Mouse (Mus musculus): ENCODE measurements at regions not wholly inside any gene's neighbourhood (a gene's known extent, or its start where the extent isn't known, plus 50 kb on each side); places are given as distances from the start of the nearest gene placed in this dataset.

DNA sequence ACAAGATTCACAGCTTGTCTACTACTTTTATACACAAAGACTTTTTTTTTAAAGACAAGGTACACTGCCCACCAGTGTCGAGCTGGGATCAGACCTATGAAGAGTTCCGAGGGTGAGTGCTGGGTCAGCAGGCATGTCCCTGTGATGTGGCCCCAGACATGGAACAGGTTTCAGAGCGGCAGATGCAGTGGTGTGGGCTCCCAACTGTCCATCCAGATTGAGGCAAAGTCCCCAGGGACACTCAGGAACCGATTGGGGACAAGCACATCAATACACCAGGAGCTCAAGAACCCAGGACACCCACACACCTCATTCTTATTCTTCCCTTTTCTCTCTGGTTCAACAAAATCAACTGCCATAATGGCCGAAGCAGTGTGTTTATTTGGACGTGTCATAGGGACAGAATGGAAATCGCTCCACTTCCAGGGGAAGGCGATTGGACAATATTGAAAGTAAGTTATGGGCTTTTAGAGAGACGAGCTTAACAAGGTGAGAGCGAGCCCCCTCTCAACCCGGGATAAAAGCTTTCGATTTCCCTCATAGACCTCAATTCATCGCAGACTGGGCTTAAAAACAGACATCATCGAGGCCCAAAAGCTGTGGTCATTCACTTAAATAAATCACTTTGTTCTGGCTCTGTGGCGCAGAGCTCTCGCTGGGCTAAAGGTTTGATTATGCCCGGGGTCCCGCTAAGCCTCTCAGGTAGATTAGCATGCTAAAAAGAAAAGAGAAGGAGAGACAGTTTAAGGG lies 127.6 kb upstream of the Zdhhc25 start:
- no peak for DNase-seq (ENCODE audit: low read depth)

DNA sequence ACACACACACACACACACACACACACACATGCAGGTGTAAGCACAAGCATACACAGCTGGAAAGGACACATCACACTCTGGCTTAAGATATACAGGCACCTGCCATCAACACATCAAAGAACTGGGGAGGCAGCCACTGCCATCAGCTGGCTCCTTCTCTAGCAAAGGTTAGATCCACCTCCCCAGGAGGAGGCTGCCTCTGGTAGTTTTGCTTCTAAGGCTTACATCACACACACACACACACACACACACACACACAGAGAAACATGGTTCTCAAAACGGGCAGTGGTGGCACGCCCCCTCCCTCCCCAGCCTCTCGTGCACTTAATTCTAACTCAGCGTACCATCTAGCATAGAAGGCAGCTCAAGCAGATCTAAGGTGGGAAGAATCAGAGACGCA lies 126.9 kb upstream of the Zdhhc25 start:
- no peak for DNase-seq (ENCODE audit: low read depth)

DNA sequence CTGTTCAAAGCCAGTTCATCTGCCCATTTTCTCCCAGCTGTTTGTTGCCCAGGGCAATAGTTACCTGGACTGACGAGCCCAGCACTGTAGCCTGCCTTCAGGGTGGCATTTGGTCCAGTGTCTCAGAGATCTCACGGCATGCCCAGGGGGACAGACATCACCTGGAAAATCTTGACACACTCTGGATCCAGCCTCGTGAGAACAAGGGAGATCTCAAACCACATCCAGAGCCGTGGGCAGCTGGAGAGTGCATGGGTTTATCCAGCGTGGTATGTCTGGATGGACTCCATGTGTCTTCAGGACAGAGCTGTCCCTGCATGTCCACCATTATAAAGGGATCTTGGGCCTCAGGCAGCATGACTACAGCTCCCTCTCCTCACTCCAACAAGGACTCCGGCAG lies 116.6 kb upstream of the Zdhhc25 start:
- no peak for DNase-seq (ENCODE audit: low read depth)

DNA sequence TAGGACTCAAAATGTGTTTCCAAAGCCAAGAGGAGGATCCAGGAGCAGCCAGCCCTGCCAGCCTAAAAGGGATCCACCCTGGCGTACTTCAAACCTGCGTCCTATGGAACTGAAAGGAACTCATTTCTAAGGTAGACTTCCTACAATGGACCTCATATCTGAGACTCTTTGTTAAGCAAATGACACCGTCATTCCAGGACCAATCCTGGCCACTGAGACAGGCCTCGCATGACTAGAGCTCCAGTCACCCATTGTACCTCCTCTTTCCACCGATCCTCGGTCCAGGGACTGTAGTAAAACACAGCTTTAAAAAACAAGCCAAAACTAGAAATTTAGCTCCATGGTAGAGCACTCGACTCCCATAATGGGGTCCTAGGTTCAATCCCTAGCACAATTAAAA lies 110.4 kb upstream of the Zdhhc25 start:
- no peak for DNase-seq (ENCODE audit: low read depth)

DNA sequence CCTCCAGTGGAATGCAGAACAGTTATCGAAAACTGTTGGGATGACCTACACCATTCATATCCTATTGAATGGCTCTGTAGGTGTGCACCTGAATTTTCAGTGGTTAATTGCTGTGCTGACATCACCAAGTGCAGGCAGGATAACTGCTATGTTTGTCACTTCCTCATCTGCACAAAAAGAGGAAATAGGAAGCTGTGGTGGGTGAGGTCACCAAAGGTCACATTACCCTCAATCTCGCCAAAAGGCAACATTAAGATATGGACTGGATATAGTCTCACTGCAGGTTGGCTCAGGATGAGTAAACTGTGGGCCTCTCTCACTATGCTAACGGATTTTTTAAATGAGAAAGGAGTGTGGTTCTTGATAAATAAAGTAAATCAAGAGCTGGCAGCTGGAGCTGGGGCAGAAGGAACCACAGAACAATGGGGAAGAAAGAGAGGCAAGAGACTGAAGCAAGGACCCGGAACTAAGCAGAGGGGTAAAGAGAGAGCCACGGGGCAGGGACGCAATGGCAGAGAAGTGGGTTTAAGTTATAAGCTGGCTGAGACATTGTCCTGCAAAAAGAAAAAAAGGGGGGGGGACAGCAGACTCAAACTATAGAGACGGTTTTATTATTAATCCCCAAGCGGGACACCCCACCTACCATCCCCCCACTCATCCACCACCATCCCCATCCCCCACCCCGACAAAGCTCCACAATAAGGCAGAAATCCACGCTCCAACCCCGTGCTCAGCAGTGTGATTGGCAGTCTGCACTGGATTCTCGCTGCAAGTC lies 109.6 kb upstream of the Zdhhc25 start:
- no peak for DNase-seq (ENCODE audit: low read depth)

DNA sequence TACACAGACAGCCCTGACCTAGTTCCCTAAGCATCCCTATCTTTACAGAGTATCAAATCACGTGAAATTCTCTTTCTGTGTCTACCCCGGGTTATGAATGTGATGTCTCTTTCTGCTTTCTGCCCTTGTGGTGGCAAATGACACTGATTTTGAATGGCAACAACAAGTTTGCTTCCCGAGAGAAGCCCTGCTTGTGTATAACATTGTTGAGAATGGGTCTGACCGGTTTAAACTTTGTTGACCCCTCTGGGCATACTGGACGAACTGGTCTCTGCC lies 109.1 kb upstream of the Zdhhc25 start:
- no peak for DNase-seq (ENCODE audit: low read depth)

DNA sequence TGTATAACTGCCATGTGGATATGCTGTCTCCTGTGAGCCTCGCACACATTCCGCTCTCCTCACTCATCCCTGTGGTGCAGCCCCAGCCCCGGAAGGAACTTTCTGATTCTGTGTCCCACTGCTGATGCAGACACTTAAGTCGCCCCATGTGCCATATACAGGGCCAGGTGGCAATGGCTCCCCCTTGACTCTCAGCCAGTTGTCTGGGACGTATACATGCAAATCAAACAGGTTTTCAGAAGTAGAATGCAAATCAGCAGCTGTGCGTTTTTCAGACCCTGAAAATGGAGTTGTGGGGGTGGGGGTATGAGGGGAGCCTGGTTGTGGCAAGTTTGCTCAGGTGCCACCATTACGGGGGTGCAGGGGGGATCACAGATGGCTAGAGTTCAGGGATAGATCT lies 102.1 kb upstream of the Zdhhc25 start:
- DNase-seq (ENCODE audit: low read depth) = no peak

DNA sequence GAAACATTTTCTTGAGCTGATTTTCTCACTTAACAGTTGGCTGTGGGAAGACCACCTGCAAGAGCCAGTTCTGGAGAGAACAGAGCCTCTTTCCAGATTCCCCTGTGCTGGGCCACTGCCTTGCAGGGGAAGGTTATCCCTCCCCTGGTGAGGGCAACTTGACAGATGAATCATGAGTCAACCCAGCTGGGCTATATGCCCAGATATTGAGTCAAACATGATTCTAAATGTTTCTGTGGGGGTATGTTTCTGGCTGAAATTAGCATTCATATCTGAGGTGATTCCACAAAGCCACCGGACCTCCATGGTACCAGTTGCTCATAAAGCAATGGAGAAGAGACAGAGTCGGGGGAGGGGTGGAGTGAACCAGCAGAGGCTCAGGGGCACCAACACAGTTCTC lies 97.8 kb upstream of the Zdhhc25 start:
- no peak for DNase-seq (ENCODE audit: low read depth)

DNA sequence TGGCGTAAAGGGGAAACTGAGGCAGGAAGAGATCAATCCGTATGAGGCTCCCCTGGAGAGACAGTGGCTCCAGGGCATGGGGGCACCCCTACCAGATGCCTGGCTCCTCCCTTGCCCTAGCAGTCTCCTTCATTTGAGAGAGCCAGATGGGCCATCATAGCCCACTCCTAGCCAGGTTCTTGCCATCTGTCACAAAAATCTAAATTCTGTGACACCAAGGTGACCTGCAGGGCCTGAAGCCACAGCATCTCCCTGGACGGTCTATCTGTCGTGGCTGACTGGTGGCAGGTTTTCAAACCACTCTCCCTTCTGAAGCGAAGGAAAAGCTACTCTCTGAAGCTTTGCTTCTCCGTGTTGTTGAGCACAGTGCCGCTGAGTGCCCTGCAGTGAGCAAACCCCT lies 96.2 kb upstream of the Zdhhc25 start:
- DNase-seq (ENCODE audit: low read depth) = no peak

DNA sequence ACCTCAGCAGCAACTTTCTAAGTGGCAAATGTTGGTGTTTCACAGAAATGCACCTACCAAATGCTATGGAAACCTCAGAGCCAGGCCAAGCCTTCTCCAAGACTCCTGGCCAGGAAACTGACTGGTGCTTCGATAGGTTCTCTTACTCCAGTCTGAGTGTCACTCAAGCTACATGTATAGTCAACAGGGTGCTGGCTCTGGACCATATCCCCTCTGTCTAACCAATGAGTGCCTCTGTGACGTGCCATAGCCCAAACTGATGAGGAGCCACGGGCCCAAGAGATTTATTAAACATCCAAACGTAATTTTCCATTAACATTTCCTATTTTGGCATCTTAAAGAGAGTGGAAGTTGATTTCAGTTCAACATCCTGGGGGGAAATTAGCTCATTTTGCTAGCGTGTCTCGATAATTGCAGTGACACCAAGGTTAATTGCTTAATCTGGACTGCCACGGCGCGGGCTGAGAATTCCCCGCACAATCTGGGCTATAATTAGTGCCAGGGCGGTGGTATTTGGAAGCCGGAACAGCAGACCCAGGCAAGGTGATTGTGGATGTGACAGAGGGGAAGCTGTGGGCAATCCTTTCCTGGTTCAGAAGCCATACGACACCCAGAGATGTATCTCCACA lies 94.5 kb upstream of the Zdhhc25 start:
- no peak for DNase-seq (ENCODE audit: low read depth)

DNA sequence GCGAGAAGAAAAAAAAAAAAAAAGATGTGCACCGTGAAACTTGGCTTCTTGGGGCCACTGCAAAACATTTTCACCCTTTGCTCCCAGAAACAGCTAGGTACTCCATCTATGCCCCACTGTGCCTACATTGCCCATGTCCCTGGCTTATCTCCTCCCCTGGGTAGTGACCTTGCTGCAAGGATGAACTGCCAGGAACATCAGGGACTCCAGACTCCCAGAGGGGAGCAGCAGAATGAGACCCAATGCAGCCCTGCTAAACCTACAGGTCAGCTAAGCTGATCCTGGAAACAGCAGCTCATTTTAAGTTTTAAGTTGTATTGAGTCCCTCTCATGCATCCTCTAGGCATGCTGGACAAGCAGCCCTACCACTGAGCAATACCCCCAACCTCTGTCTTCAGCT lies 92.2 kb upstream of the Zdhhc25 start:
- DNase-seq (ENCODE audit: low read depth) = no peak

DNA sequence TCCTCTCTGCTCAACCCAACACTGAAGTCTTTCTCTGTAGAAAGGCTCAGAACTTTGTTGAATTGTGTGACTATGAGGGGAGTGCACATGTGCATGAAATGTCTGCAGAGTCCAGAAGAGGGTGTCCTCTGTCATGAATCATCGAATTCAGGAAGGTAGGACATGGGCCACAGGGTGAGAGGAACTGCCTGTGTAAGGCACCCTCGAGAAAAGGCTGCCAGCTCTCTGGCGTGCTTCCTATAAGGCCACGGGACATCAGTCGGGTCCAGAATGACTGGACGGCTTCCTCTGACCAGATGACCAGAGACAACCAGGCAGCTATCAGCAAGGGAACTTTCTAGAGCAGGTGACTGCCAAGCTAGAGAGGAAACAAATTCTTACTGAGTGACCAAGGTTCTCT lies 91.1 kb upstream of the Zdhhc25 start:
- no peak for DNase-seq (ENCODE audit: low read depth)

DNA sequence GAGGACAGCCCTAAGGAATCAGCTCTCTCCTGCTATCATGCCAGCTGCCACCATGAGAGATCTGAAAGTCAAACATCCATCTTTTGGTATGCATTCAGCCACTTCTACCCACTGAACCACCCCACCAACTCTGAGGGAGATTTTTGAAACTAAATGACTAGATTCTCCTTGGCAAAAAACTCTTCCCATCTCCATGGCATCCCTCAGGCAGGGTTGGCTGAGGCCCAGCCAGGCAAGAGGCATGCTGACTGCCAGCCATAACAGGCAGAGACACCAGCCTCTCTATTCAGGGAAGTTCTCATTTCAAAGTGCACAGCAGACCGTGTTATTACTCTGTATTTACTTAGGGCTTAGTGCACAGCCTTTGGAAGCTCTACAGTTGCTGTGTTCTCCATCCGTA lies 90.5 kb upstream of the Zdhhc25 start:
- DNase-seq (ENCODE audit: low read depth) = no peak

DNA sequence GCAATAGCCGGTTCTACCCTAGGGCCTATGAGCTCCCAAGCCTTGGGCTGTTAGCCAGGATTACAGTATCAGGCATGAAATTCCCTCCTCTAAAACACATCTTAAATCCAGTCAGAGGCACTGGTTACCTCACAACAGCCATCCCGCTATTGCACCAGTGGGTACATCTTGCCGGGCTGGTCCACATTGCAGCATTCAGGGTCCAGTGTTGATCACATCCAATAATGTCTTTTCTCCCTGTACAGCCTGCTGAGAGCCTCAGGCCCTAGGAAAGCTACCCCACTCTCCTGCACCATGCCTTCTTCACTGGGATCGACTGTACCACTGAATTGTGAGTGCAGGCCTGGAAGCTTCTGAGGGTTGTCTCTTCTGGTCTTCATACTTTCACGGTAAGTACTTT lies 86.0 kb upstream of the Zdhhc25 start:
- DNase-seq (ENCODE audit: low read depth) = no peak

DNA sequence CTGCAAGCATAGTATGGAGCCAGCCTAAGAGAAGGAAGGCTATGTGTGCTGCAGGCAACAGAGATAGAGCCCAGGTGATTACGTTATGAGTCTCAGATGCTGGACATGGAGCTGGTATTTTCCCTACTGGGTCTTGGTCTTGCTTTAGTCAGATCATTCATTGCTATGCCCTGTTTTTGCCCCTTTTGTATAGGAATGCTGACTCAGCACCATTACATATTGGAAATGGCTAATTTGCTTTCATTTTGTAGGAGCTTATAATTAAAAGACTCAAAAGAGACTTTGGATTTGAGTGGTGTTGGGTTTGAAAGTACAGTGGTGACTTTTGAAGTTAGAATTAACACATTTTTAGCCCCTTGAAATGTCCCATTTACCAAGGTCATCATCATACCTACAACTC lies 68.9 kb upstream of the Zdhhc25 start:
- no peak for DNase-seq (ENCODE audit: low read depth)

DNA sequence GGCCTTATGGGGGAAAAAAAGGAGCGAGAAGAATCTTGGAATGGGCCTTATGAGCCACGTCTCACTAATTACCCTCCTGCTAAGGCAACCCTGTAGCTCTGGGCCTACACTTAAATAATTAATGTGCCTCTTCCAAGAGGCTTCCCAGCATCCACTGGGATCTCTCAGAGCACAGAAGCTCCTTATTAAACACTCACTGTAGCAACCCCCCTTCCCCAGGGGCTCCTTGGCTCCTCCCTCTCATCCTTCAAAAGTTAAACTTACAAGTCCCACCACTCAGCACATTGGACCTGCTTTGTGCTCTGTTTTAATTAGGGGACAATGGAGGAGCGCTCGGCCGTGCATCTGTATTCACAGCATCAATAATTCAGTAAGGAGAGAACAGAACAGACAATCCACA lies 68.1 kb upstream of the Zdhhc25 start:
- DNase-seq (ENCODE audit: low read depth) = no peak

DNA sequence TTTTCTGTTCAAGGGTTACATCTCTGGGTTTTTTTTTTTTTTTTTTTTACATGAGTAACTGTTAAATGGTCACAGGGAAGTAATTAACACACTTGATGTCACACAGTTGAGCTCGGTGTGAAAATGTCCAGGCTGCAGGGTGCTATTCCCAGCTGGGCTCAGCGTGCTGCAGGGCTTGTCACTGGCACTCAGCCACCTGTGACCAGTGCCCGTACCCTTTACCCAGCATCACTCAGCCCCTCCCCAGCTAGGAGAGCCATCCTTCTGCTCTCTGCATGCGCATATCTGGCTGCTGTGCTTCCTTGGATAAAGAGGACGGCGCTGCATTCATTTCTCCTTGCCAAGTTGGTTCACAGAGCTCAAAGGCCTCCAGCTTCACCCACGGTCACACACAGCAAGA lies 66.7 kb upstream of the Zdhhc25 start:
- DNase-seq (ENCODE audit: low read depth) = no peak

DNA sequence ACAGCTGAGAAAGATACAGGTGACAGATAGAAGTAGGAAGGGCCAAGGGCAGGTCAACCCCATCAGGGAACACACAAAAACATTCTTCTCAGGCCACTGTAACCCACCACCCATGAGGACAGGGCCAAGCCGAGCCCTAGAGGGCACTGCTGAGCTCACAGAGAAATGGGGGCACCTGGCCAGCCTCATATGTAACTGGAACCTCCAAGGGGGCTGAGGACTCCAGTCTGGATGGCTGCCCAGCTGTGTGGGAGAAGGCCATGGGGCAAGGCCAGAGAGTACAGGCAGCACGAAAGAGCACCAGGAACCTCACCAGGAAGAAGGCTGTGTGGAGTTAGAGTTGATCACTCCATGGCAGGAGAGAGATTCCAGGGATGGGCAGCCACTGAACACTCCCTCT lies 64.6 kb upstream of the Zdhhc25 start:
- no peak for DNase-seq (ENCODE audit: low read depth)

DNA sequence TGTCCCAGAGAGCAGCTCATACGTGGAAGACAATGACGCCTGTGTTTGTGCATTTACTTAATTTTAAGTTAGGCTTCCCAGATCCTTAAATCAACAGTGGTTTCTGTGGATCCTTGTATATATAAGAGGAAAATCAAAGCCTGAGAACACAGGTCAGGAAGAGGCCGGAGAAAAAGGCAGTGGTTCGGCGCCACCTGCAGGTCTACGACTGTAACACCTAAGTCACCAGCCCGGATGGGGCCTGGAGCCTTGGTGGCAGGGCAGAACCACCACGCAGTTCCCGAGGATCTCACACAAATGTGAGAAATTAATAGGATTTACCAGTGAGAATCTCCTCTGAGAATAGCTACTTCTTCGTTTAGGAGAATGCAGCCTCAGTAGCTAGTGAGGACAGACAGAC lies 62.9 kb upstream of the Zdhhc25 start:
- DNase-seq (ENCODE audit: low read depth) = no peak

DNA sequence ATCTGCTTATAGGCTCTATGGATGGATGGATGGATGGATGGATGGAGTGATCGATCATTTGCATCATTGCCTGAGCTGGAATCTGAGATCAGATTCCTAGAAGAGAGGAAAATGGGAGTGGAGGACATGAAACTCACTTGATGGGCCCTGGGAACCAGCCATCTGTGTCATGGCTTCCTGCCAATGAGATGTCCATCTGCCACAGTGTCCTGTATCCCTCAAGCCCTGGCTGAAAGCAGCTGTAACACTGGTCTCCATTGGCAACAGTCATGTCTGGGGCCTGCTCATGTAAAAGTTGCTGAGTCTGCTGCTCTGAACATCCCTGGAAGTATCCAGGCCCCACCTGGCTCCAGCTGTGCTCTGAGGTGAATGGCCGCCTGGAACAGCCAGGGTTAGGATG lies 57.5 kb upstream of the Zdhhc25 start:
- DNase-seq (ENCODE audit: low read depth) = no peak

DNA sequence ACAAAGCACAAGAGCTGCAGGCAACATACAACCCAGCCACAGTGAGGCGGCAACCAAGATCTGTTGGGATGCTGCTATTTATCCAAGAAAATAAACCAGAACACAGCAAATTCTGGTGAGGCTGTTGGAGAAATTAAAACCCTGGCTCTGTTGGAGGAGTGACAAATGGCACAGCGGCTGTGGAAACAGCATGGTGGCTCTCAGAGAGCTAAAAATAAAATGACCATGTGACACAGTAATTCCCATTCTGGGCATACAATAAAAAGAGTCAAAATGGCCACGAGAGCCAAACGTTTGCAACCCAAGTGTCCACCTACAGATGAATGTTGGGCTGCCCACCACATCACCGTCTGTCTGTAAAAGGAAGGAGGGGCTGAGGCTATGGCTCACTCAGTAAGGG lies 55.9 kb upstream of the Zdhhc25 start:
- no peak for DNase-seq (ENCODE audit: low read depth)

DNA sequence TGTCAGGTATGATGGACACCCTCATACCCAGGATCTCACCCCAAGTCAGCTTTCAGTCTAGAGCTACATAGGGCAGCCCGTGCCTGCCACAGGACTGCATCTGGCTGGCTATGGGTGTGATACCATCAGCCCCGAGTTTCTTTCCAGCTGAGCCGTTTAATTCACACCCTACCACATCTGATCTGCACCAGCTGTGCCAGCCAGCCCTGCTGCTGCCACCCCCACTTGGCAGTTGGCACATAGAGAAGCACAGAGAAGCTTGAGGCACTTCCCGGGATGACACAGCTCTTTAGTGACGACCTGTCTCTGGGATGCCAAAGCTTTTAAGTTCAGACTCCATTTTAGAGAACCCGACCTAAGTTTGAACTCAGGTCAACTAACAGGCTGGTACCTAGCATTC lies 51.8 kb upstream of the Zdhhc25 start:
- no peak for DNase-seq (ENCODE audit: low read depth)

Data from induced T-regulatory cell, adult 2 months (primary cell).